Mouse (Mus musculus) adipocyte (in vitro differentiated cells): ENCODE measurements at regions not wholly inside any gene's neighbourhood (a gene's known extent, or its start where the extent isn't known, plus 50 kb on each side); places are given as distances from the start of the nearest gene placed in this dataset.
"Not testable (repeated sequence)": the region's sequence is repeated elsewhere in the genome, so short reads cannot be mapped to it uniquely, and the experiment has no call there.

Source experiments
- DNase-seq: peaks from one replicate; pipeline ENCODE4 v3.0.0-alpha.2; 2016; ENCODE audit warnings: low spot score

GRCm38 (mm10) chr1:160843671-160844070 is 50.7 kb upstream of the Rabgap1l start:
- DNase-seq = no peak

GRCm38 (mm10) chr1:160844709-160845108 is 51.7 kb upstream of the Rabgap1l start:
- DNase-seq = not testable (repeated sequence)

GRCm38 (mm10) chr1:160850674-160851073 is 55.5 kb upstream of the Rc3h1 start:
- DNase-seq = no peak

DNA sequence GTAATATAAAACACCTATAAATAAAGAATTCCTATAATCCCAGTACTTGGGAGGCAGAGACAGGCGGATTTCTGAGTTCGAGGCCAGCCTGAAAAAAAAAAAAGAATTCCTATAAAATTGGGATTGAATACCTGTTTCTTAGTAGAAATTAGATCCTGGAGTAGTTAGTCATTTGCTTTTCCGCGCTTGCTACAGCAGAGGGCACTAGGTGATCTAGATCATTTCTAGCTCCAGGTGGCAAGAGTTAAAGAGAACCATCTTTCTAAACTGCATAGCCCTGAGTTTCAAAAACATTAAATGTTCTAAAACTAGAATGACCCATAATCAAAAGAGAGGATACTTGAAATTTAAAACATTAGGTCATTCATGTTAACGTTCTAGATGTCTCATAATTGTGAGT is 51.8 kb upstream of the Rc3h1 start:
- DNase-seq = peak; percentile 21

- DNase-seq = no peak
Observed at GRCm38 (mm10) chr1:160855411-160855810, 50.8 kb upstream of the Rc3h1 start.

DNA sequence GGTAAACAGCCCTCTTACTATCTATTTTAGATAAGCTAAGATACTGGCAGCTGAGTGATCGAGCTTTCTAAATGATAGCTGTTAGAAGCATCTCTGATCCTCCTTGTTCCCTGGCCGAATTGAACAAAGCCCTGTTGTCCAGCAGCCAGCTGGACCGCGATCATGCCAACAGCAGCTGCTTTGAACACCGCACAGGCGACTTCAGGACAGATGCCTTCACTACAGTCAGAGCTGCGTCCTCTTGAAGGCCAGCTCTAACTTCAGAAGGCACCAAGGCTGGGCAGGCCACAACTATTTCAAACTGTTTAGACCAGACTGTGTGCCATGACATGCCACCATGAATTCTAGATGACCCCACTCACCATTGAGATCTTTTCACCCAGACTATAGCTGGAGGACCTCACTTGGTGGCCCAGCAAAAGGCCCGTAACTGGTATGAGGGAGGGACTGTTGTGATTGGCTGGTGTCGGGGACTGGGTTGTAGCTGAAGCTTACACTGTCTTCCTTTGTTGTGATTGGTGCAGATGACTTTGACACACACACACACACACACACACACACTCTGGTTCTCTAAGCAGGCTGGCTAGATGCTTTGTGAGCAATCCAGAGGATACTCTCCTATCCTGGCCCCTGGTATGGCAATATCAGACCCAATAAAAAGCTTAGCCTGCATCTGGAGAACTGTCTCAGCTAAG is 50.1 kb upstream of the Rc3h1 start:
- DNase-seq = no peak
